8 mouse cellular contexts compared by ENCODE assay signal in the genomic region with DNA sequence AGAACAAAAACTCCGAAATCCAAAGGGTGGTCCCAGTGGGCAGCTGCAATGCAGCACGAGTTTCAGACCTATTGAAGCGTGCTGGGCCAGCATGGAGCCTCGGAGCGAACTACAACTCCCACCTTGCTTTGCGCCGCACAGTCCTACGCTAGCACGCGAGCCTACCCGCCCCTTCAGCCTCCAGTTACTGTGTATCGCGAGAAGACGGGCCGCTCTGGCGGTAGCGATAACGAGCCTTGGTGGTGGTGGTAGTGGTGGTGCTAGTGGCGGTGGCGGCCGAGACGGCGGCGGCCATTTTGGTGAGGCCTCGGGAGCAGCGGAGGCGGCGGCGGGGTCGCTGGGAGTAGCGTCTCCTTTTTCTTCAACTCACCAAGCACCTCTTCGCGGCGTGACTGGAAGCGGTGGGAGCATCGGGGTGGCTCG. TPM values are rescaled to one million over a fixed set of nuclear protein-coding genes. Genes with fewer than 3 reads are reported as not detected.
DNase-seq lines count a peak whose midpoint lies in the region; ATAC-seq and TF ChIP-seq lines count a peak whose summit lies in the region.

Gene Srcap, plus strand, starts transcription at position 176 of the 423 bp plus-strand sequence.

- peaks cover 4 to 25% of the 10 kb centered on the region in 2 experiments for H3K4me1 ChIP-seq in CH12.LX (ENCODE audit: control insufficient read depth in 1 of 2, insufficient read depth in 2 of 2)
- peaks cover 5% of the 10 kb centered on the region; the same call in 1 of the 2 replicates for H3K4me1 ChIP-seq in forebrain, embryonic 11.5 days (replicated peaks; ENCODE audit: control insufficient read depth, insufficient read depth, low read length)
- H3K4me1 ChIP-seq in heart, embryonic 16.5 days (ENCODE audit: control insufficient read depth, insufficient read depth, low read length): peaks cover 17% of the 10 kb centered on the region
- H3K4me1 ChIP-seq in liver, embryonic 16.5 days (ENCODE audit: control insufficient read depth, low read depth, low read length): peaks cover 20% of the 10 kb centered on the region
- peaks cover 23% of the 10 kb centered on the region for H3K4me1 ChIP-seq in neural tube, embryonic 15.5 days

- H3K27ac ChIP-seq in CH12.LX (ENCODE audit: insufficient read depth, low read depth): peak within 1 kb of the TSS; percentile 98
- H3K27ac ChIP-seq in forebrain, embryonic 11.5 days (ENCODE audit: low read depth, low read length): peak within 1 kb of the TSS; percentile 95
- peak within 1 kb of the TSS; percentile 99 for H3K27ac ChIP-seq in heart, embryonic 16.5 days (ENCODE audit: low read length)
- H3K27ac ChIP-seq in liver, embryonic 16.5 days (ENCODE audit: low read length): peak within 1 kb of the TSS; percentile 99
- H3K27ac ChIP-seq in neural tube, embryonic 15.5 days (replicated peaks): peak within 1 kb of the TSS; percentile 99

- H3K9me3 ChIP-seq in CH12.LX (replicated peaks; ENCODE audit: low read length): no peaks in the 10 kb centered on the region
- no peaks in the 10 kb centered on the region for H3K9me3 ChIP-seq in forebrain, embryonic 11.5 days (ENCODE audit: control insufficient read depth, low read length)
- H3K9me3 ChIP-seq in heart, embryonic 16.5 days (replicated peaks; ENCODE audit: control insufficient read depth, low read length): no peaks in the 10 kb centered on the region
- H3K9me3 ChIP-seq in liver, embryonic 16.5 days (replicated peaks; ENCODE audit: control insufficient read depth, low read length): no peaks in the 10 kb centered on the region
- no peaks in the 10 kb centered on the region for H3K9me3 ChIP-seq in neural tube, embryonic 15.5 days (replicated peaks)

- H3K4me2 ChIP-seq in CH12.LX (ENCODE audit: insufficient read depth, low read depth, poor library complexity, severe bottlenecking): peak within 1 kb of the TSS; percentile 98
- peak within 1 kb of the TSS; percentile 55 for H3K4me2 ChIP-seq in forebrain, embryonic 11.5 days (ENCODE audit: low read depth, low read length, severe bottlenecking)
- peak within 1 kb of the TSS; percentile 71 for H3K4me2 ChIP-seq in heart, embryonic 16.5 days (ENCODE audit: low read depth, low read length)
- H3K4me2 ChIP-seq in liver, embryonic 16.5 days (ENCODE audit: low read depth, low read length): peak within 1 kb of the TSS; percentile 83
- peak within 1 kb of the TSS; percentile 65 for H3K4me2 ChIP-seq in neural tube, embryonic 15.5 days

- no peak for TF ChIP-seq EP300 in CH12.LX (IDR thresholded peaks at IDR 0.05; ENCODE audit: low read length)

- peak; percentile 98 for ATAC-seq in forebrain, embryonic 11.5 days (replicated peaks; ENCODE audit: low FRiP score)
- ATAC-seq in heart, embryonic 16.5 days (replicated peaks; ENCODE audit: extremely low read depth, insufficient read depth, low FRiP score): peak; percentile 96
- ATAC-seq in liver, embryonic 16.5 days (ENCODE audit: low read depth): peak; percentile 95
- peak; percentile 99 for ATAC-seq in neural tube, embryonic 15.5 days (ENCODE audit: low FRiP score)

- H3K79me2 ChIP-seq in CH12.LX (replicated peaks; ENCODE audit: control insufficient read depth, extremely low read depth, insufficient read depth, poor library complexity, severe bottlenecking): peaks cover 41% of the 10 kb centered on the region

- H3K9ac ChIP-seq in CH12.LX (ENCODE audit: insufficient read depth, low read depth): peak within 1 kb of the TSS; percentile 99
- H3K9ac ChIP-seq in forebrain, embryonic 11.5 days (ENCODE audit: low read length): peak within 1 kb of the TSS; percentile 93
- H3K9ac ChIP-seq in heart, embryonic 16.5 days (ENCODE audit: low read length): peak within 1 kb of the TSS; percentile 93
- peak within 1 kb of the TSS; percentile 92 for H3K9ac ChIP-seq in liver, embryonic 16.5 days (ENCODE audit: low read depth, low read length)
- peak within 1 kb of the TSS; percentile 79 for H3K9ac ChIP-seq in neural tube, embryonic 15.5 days (replicated peaks)

- peak; percentile 90 for TF ChIP-seq POLR2A in CH12.LX (IDR thresholded peaks at IDR 0.05; ENCODE audit: low read depth, low read length)

- TF ChIP-seq CTCF in CH12.LX (conservative IDR thresholded peaks at IDR 0.05 in 1 of 2, IDR thresholded peaks at IDR 0.05 in 1 of 2; ENCODE audit: low read depth in 2 of 2, low read length in 2 of 2): no peak

- under 1% methylated on average over 35 of the region's 37 CpGs for WGBS in forebrain, embryonic 11.5 days
- under 1% methylated on average over 37 of the region's 37 CpGs for WGBS in heart, embryonic 16.5 days
- under 1% methylated on average over 37 of the region's 37 CpGs for WGBS in liver, embryonic 16.5 days (ENCODE audit: insufficient replicate concordance)
- 0% methylated on average over 37 of the region's 37 CpGs for WGBS in neural tube, embryonic 15.5 days

- peak; percentile 97 for DNase-seq in CH12.LX (ENCODE audit: extremely low read depth)
- peak; percentile 92 for DNase-seq in c-Kit-positive CD71-negative TER-119-negative erythroid progenitor cells, embryonic 14.5 days (ENCODE audit: low read depth)
- peak; percentile 98 for DNase-seq in forebrain, embryonic 11.5 days (ENCODE audit: low spot score)
- peak; percentile 96 to 98 for DNase-seq in kidney, postnatal 4 days
- DNase-seq in testis, postnatal 14 days (ENCODE audit: low spot score): peak; percentile 98

- no peaks in the 10 kb centered on the region for H3K27me3 ChIP-seq in CH12.LX (replicated peaks)
- H3K27me3 ChIP-seq in forebrain, embryonic 11.5 days (ENCODE audit: control insufficient read depth, insufficient read depth, low read length): no peaks in the 10 kb centered on the region
- H3K27me3 ChIP-seq in heart, embryonic 16.5 days (ENCODE audit: control insufficient read depth, insufficient read depth, low read length): no peaks in the 10 kb centered on the region
- no peaks in the 10 kb centered on the region for H3K27me3 ChIP-seq in liver, embryonic 16.5 days (ENCODE audit: control insufficient read depth, insufficient read depth, low read depth, low read length)
- H3K27me3 ChIP-seq in neural tube, embryonic 15.5 days (replicated peaks): no peaks in the 10 kb centered on the region

- H3K4me3 ChIP-seq in CH12.LX (replicated peaks in 1 of 3; ENCODE audit: low read depth in 2 of 3, low read length in 2 of 3, poor library complexity in 1 of 3): peak within 1 kb of the TSS; percentile 77 to 100 (median 78)
- H3K4me3 ChIP-seq in forebrain, embryonic 11.5 days (ENCODE audit: low read depth, low read length): peak within 1 kb of the TSS; percentile 86
- peak within 1 kb of the TSS; percentile 89 for H3K4me3 ChIP-seq in heart, embryonic 16.5 days (ENCODE audit: low read length)
- H3K4me3 ChIP-seq in liver, embryonic 16.5 days (ENCODE audit: low read depth, low read length): peak within 1 kb of the TSS; percentile 98
- H3K4me3 ChIP-seq in neural tube, embryonic 15.5 days (replicated peaks): peak within 1 kb of the TSS; percentile 70

- dilution Hi-C loops in CH12.LX (cut with MboI; ENCODE audit: extremely low pct_ligation_motif_present, extremely low pct_unique_long_range_greater_than_20kb, low sequenced_read_pairs): no loop called here

- TF ChIP-seq RAD21 in CH12.LX (IDR thresholded peaks at IDR 0.05; ENCODE audit: low read depth, low read length): no peak

- peaks cover 15 to 31% of the 10 kb centered on the region in 2 experiments for H3K36me3 ChIP-seq in CH12.LX (replicated peaks in 1 of 2; ENCODE audit: control insufficient read depth in 1 of 2, insufficient read depth in 1 of 2, low read length in 1 of 2)
- H3K36me3 ChIP-seq in forebrain, embryonic 11.5 days (ENCODE audit: control insufficient read depth, insufficient read depth, low read length): no peaks in the 10 kb centered on the region; the same call in 1 of the 2 replicates
- H3K36me3 ChIP-seq in heart, embryonic 16.5 days (ENCODE audit: control insufficient read depth, insufficient read depth): peaks cover 12% of the 10 kb centered on the region
- H3K36me3 ChIP-seq in liver, embryonic 16.5 days (ENCODE audit: control insufficient read depth, insufficient read depth): peaks cover 11% of the 10 kb centered on the region
- H3K36me3 ChIP-seq in neural tube, embryonic 15.5 days: peaks cover 13% of the 10 kb centered on the region

- in situ Hi-C loops in CH12.LX (cut with MboI; ENCODE audit: low pct_ligation_motif_present, low pct_unique_long_range_greater_than_20kb, low sequenced_read_pairs): no loop called here

TF ChIP-seq in CH12.LX, 34 proteins besides CTCF, POLR2A, EP300 and RAD21 (continues in another document):
- TF ChIP-seq JUND (conservative IDR thresholded peaks at IDR 0.05; ENCODE audit: low read depth, low read length): no peak
- peak; percentile 97 for TF ChIP-seq MYC (IDR thresholded peaks at IDR 0.05; ENCODE audit: low read depth, low read length)
- peak; percentile 59; the same call in 1 of the 2 replicates for TF ChIP-seq IRF4 (IDR thresholded peaks at IDR 0.05; ENCODE audit: low read depth, low read length)
- TF ChIP-seq MEF2A (IDR thresholded peaks at IDR 0.05; ENCODE audit: borderline replicate concordance, low read depth, low read length): peak; percentile 40; the same call in 1 of the 2 replicates
- peak; percentile 94 for TF ChIP-seq BHLHE40 (IDR thresholded peaks at IDR 0.05; ENCODE audit: low read depth, low read length)
- TF ChIP-seq KAT2A (IDR thresholded peaks at IDR 0.05; ENCODE audit: insufficient replicate concordance, low read length): peak; percentile 94; the same call in 1 of the 2 replicates
- peak; percentile 100 for TF ChIP-seq CHD2 (IDR thresholded peaks at IDR 0.05; ENCODE audit: low read length)
- peak; percentile 66 for TF ChIP-seq NELFE (IDR thresholded peaks at IDR 0.05; ENCODE audit: low read depth, low read length)
- no peak for TF ChIP-seq NRF1 (IDR thresholded peaks at IDR 0.05; ENCODE audit: low read depth, low read length)
- no peak for TF ChIP-seq MAFK (IDR thresholded peaks at IDR 0.05; ENCODE audit: insufficient replicate concordance, low read length)
- no peak for TF ChIP-seq RCOR1 (conservative IDR thresholded peaks at IDR 0.05; ENCODE audit: low read depth, low read length)
- TF ChIP-seq TBP (conservative IDR thresholded peaks at IDR 0.05; ENCODE audit: low read depth, low read length): peak; percentile 88
- TF ChIP-seq ZNF384 (IDR thresholded peaks at IDR 0.05; ENCODE audit: low read depth, low read length): no peak
- TF ChIP-seq TCF12 (IDR thresholded peaks at IDR 0.05; ENCODE audit: low read depth, low read length): peak; percentile 83; the same call in 1 of the 2 replicates
- no peak for TF ChIP-seq USF1 (IDR thresholded peaks at IDR 0.05; ENCODE audit: low read depth, low read length)

RNA-seq across cellular contexts. Expression of gene Srcap, which starts in this region (rescaled TPM):
- 18.5 and 19.9 TPM in 2 replicates for total RNA-seq in CH12.LX (2012; rRNA removed)
- total RNA-seq in CH12.LX (2014; rRNA removed): 3.4 and 4.1 TPM in 2 replicates
- 22.2 and 28.1 TPM in 2 replicates for polyA plus RNA-seq in CH12.LX (2012; ENCODE audit: insufficient read length, low read depth)
- polyA plus RNA-seq in forebrain, embryonic 11.5 days (2014; fragmentation: Nextera tagmentation; extraction: Ambion mirVana): 91.6 and 93.5 TPM in 2 replicates
- 27.7 and 29.8 TPM in 2 replicates for polyA plus RNA-seq in heart, embryonic 16.5 days (2015; fragmentation: Nextera tagmentation; extraction: Ambion mirVana)
- polyA plus RNA-seq in liver, embryonic 16.5 days (2015; fragmentation: Nextera tagmentation; extraction: Ambion mirVana): 12.2 and 13.6 TPM in 2 replicates
- polyA plus RNA-seq in neural tube, embryonic 15.5 days (2015; fragmentation: Nextera tagmentation; extraction: Ambion mirVana): 46.7 and 48.3 TPM in 2 replicates

Comparison
In these comparisons a context has a peak if more than half of its experiments do, and no peak if none do; other contexts are left out.
1. Peak in every context shown above with its lines: DNase-seq, ATAC-seq, H3K4me3 ChIP-seq and H3K27ac ChIP-seq.